Mouse (Mus musculus) liver, adult (tissue): ENCODE results near the gene Tmcc1.

Experiments used
- GATA4 ChIP-seq: IDR thresholded peaks from 2 replicates; pipeline ENCODE4 v1.6.1; 2014; ENCODE audit warnings: mild to moderate bottlenecking, low read length; ENCODE audit not compliant: insufficient replicate concordance

Tmcc1 gene

GRCm38 (mm10) chr6:116106967-116107470 is 86.3 kb downstream of the Tmcc1 start:
- no peak for TF ChIP-seq GATA4

GRCm38 (mm10) chr6:116097579-116097978 is 95.7 kb downstream of the Tmcc1 start:
- TF ChIP-seq GATA4, result no peak

GRCm38 (mm10) chr6:116089402-116089801 is 103.9 kb downstream of the Tmcc1 start:
- no peak for TF ChIP-seq GATA4

GRCm38 (mm10) chr6:116086036-116086435 is 107.2 kb downstream of the Tmcc1 start:
- no peak for TF ChIP-seq GATA4

GRCm38 (mm10) chr6:116082239-116082638 is 111.0 kb downstream of the Tmcc1 start:
- no peak for TF ChIP-seq GATA4

DNA sequence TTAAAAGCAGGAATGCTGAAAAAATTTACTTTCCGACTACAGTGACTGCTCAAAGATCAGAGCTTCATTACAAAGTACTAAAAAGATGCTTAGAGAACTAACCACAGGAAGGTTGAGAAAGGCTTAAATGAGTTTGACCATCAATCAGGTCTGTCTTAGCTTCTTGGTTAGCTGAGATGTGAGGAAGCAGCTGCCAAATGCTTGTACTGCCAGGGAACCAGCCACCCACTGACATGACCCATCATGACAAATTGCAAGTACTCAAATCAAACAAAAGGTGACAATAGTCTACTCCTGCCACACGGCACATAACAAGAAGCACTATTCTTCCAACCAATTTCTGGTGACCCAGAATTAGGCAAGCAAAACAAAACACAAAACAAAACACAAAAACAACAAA is 111.9 kb downstream of the Tmcc1 start:
- no peak for TF ChIP-seq GATA4

DNA sequence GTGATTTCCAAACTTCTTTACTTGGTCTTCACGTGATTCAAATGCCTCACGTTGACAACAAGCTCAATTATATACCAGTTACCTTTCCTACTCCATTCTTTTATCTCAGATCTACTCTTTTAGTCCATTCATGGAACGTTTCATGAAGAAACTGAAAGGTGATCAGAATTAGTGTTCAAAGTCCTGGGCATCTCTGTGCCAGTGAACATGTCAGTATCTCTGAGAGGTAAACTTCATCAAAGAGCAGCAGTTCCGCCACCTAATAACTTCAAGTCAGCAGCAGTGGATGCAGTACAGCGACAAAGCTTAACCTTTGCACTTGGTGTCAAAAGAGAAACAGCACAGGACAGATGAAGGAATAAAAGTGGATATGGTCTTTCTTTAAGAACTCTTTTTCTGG is 112.5 kb downstream of the Tmcc1 start:
- no peak for TF ChIP-seq GATA4

DNA sequence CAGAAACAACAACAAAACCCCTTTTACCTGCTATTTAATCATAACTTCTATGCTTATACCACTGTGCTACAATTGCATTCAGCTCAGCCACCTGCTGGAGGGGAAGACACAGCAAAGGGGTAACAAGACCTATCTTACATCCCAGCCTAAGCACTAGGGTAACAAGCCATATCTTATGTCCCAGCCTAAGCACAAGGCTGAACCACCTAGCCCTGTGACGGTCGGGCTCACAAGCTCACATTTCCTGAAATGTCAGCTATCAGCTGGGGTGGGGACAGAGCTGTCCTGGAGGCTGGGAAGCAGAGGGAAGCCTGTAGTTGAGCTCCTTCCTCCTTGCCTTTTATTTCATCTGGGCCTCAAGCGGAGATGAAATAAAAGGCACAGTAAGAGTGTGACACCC is 115.7 kb downstream of the Tmcc1 start:
- TF ChIP-seq GATA4, result peak; percentile 46; the same call in 1 of the 2 replicates

GRCm38 (mm10) chr6:116074892-116075291 is 118.4 kb downstream of the Tmcc1 start:
- TF ChIP-seq GATA4, result peak; percentile 50; the same call in 1 of the 2 replicates

DNA sequence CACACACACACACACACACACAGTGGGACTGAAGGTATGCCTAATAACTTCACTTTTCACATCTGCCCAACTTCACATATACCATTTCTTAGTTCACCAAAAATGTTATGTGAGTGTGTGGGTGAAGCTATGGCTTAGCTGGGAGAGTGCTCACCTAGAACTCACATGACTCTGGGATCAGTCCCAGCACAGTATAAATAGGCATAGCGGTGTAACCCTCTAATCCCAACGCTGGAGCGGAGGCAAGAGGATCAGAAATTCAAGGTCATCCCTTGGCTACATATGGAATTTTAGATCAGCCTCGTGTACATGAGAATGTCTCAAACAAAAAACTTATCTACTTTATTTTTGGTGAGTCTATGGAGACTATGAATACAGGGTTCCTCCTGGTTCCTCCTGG is 119.7 kb downstream of the Tmcc1 start:
- TF ChIP-seq GATA4, result no peak

DNA sequence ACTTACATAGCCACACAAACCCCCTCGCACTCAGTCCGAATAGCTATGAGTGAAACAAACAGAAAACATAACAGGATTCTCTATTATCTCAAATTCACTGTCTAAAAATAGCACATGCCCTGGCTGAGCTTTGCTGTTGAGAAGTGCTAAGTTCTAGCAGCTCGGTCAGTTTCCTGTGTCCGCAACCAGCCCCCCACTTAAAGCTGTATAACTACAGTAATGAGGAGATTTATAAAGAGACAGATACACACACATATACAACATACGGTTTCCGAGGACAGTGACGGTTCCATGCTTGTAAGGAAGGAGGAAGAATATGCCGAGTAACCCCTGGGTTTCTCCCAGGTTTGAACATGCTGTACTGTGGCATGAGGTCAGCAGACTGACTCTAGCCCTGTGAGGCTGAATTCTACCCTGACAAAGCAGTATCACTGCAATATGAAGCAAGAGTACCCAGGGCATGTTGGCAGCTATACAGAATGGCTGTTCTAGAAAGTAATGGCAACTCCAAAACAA is 120.5 kb downstream of the Tmcc1 start:
- TF ChIP-seq GATA4, result peak; percentile 22; the same call in 1 of the 2 replicates

- TF ChIP-seq GATA4, result no peak; the same call in 1 of the 2 replicates
Observed at GRCm38 (mm10) chr6:116072221-116072745, 121.0 kb downstream of the Tmcc1 start.

DNA sequence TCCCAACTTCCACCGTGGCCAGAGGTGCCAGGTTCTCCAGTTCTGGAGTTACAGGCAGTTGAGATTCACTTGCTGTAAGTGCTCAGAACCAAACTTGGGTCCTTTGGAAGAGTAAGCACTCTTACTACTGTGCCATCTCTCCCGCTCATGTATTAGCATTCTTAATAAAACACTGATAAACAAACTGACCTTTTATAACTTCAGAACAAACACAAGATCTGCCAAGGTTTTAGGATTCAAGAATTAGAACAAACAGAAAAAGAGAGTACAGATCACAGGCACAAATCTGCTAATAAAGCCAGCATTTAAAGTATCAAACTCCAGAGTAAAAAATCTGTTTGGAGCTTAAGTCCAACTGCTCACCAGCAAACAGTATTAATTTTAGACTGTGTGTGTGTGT is 121.5 kb downstream of the Tmcc1 start:
- TF ChIP-seq GATA4, result no peak

GRCm38 (mm10) chr6:116070558-116070957 is 122.7 kb downstream of the Tmcc1 start:
- TF ChIP-seq GATA4, result no peak

DNA sequence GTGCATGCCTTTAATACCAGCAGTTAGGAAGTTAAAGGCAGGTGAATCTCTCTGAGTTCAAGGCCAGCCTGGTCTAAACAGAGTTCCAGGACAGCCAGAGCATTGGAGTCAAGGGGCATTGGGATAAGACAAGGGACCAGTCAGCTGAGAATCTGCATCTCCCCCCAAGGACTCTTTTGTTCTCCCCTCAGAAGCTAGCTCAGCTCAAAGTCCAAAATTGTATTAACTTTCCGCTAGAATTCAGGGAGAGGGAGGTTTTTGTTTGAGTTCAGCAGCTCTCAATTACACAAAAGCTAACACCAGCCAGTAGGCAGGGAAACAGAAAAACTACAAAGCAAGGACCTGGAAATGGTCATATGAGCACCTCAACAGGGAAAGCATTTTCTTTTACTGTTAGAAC is 129.8 kb downstream of the Tmcc1 start:
- TF ChIP-seq GATA4, result no peak

DNA sequence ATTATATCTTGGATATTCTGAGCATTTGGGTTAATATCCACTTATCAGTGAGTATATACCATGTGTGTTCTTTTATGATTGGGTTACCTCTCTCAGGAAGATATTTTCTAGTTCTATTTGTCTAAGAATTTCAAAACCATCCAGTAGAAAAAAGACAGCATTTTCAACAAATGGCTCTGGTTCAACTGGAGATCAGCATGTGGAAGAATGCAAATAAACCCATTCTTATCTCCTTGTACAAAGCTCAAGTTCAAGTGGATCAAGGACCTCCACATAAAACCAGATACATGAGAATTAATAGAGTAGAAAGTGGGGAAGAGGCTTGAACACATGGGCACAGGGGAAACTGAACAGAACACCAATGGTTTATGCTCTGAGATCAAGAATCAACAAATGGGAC is 133.7 kb downstream of the Tmcc1 start:
- peak; percentile 50; the same call in 1 of the 2 replicates for TF ChIP-seq GATA4
